In genomic region chr11:80154501-80154900, GRCm38 (mm10) we compare ENCODE assay signal across 9 mouse cellular contexts. TPM values are rescaled to one million over a fixed set of nuclear protein-coding genes. Genes with fewer than 3 reads are reported as not detected.
DNase-seq lines count a peak whose midpoint lies in the region; ATAC-seq and TF ChIP-seq lines count a peak whose summit lies in the region.
"Had no signal": no experiment of that assay in that cellular context is flagged by ENCODE, and none has a peak within 500 bp of the region (broad histone marks: within the 10 kb centered on the region; RNA-seq: fewer than 3 reads in every experiment).

No protein-coding gene starts in this region.

- WGBS in kidney, postnatal 0 days, result 28% methylated on average over 25 of the region's 25 CpGs
- WGBS in embryonic facial prominence, embryonic 12.5 days, result 27% methylated on average over 25 of the region's 25 CpGs
- 24% methylated on average over 25 of the region's 25 CpGs for WGBS in hindbrain, embryonic 15.5 days
- WGBS in midbrain, embryonic 14.5 days, result 27% methylated on average over 25 of the region's 25 CpGs

- H3K4me3 ChIP-seq in kidney, postnatal 0 days (replicated peaks; ENCODE audit: low read depth, low read length), result peak overlapping the region; percentile 54
- H3K4me3 ChIP-seq in embryonic facial prominence, embryonic 12.5 days, result peak overlapping the region; percentile 48
- H3K4me3 ChIP-seq in hindbrain, embryonic 15.5 days, result peak overlapping the region; percentile 47
- H3K4me3 ChIP-seq in midbrain, embryonic 14.5 days (replicated peaks; ENCODE audit: low read depth, low read length), result peak overlapping the region; percentile 41

- peak overlapping the region; percentile 51 for H3K9ac ChIP-seq in kidney, postnatal 0 days (ENCODE audit: low read depth, low read length)
- H3K9ac ChIP-seq in embryonic facial prominence, embryonic 12.5 days, result no peak overlapping the region
- H3K9ac ChIP-seq in hindbrain, embryonic 15.5 days, result 0 out of 2 replicates have a peak overlapping the region, but pooled peaks have one; percentile 30
- H3K9ac ChIP-seq in midbrain, embryonic 14.5 days (replicated peaks; ENCODE audit: low read length), result peak overlapping the region; percentile 34; the same call in 1 of the 2 replicates

- peak; percentile 47 for ATAC-seq in kidney, postnatal 0 days (replicated peaks; ENCODE audit: low FRiP score, low read depth)
- no peak for ATAC-seq in embryonic facial prominence, embryonic 12.5 days (ENCODE audit: insufficient number of reproducible peaks, insufficient read depth, low FRiP score, low TSS enrichment)
- ATAC-seq in hindbrain, embryonic 15.5 days (ENCODE audit: low FRiP score, low read depth), result no peak
- ATAC-seq in midbrain, embryonic 14.5 days (ENCODE audit: low FRiP score, low TSS enrichment), result no peak
- ATAC-seq: Patski had no signal

- no peak overlapping the region for H3K27ac ChIP-seq in kidney, postnatal 0 days
- no peak overlapping the region for H3K27ac ChIP-seq in embryonic facial prominence, embryonic 12.5 days
- H3K27ac ChIP-seq in hindbrain, embryonic 15.5 days (replicated peaks), result no peak overlapping the region
- H3K27ac ChIP-seq in midbrain, embryonic 14.5 days (replicated peaks; ENCODE audit: low read depth, low read length), result no peak overlapping the region

- no peaks in the 10 kb centered on the region for H3K36me3 ChIP-seq in kidney, postnatal 0 days (ENCODE audit: insufficient read depth, low read length)
- H3K36me3 ChIP-seq in embryonic facial prominence, embryonic 12.5 days, result no peaks in the 10 kb centered on the region
- no peaks in the 10 kb centered on the region for H3K36me3 ChIP-seq in hindbrain, embryonic 15.5 days
- H3K36me3 ChIP-seq in midbrain, embryonic 14.5 days (ENCODE audit: control insufficient read depth, insufficient read depth, low read length), result no peaks in the 10 kb centered on the region

- TF ChIP-seq CTCF in kidney, postnatal 0 days (IDR thresholded peaks at IDR 0.05; ENCODE audit: low read depth), result no peak

- peak overlapping the region; percentile 67 for H3K4me2 ChIP-seq in kidney, postnatal 0 days (ENCODE audit: low read length)
- peak overlapping the region; percentile 80 for H3K4me2 ChIP-seq in embryonic facial prominence, embryonic 12.5 days (replicated peaks)
- peak overlapping the region; percentile 77 for H3K4me2 ChIP-seq in hindbrain, embryonic 15.5 days
- H3K4me2 ChIP-seq in midbrain, embryonic 14.5 days (ENCODE audit: low read length), result peak overlapping the region; percentile 67

- no peak for DNase-seq in kidney, postnatal 0 days (ENCODE audit: low spot score)
- DNase-seq in kidney, postnatal 36 days, result no peak
- DNase-seq in midbrain, embryonic 14.5 days, result no peak
- DNase-seq in c-Kit-positive CD71-positive TER-119-positive erythroid progenitor cells, embryonic 14.5 days (ENCODE audit: low spot score), result no peak
- no peak for DNase-seq in kidney, adult 9 months
- DNase-seq in urinary bladder, postnatal 14 days (ENCODE audit: low spot score), result no peak

- no peaks in the 10 kb centered on the region for H3K9me3 ChIP-seq in kidney, postnatal 0 days (replicated peaks; ENCODE audit: low read length)
- H3K9me3 ChIP-seq in embryonic facial prominence, embryonic 12.5 days, result no peaks in the 10 kb centered on the region
- no peaks in the 10 kb centered on the region for H3K9me3 ChIP-seq in hindbrain, embryonic 15.5 days
- no peaks in the 10 kb centered on the region for H3K9me3 ChIP-seq in midbrain, embryonic 14.5 days (ENCODE audit: control insufficient read depth, low read length)

- H3K27me3 ChIP-seq in kidney, postnatal 0 days (ENCODE audit: insufficient read depth, low read length), result no peaks in the 10 kb centered on the region
- H3K27me3 ChIP-seq in embryonic facial prominence, embryonic 12.5 days, result peaks cover 50% of the 10 kb centered on the region
- H3K27me3 ChIP-seq in hindbrain, embryonic 15.5 days, result peaks cover 32% of the 10 kb centered on the region
- peaks cover 31% of the 10 kb centered on the region for H3K27me3 ChIP-seq in midbrain, embryonic 14.5 days (ENCODE audit: control insufficient read depth, insufficient read depth, low read length)
- H3K27me3 ChIP-seq: Patski had no signal

- H3K4me1 ChIP-seq in kidney, postnatal 0 days (replicated peaks; ENCODE audit: insufficient read depth, low read length), result 0 out of 2 replicates have a peak, but pooled peaks cover 12% of the 10 kb centered on the region
- 0 out of 2 replicates have a peak, but pooled peaks cover 7% of the 10 kb centered on the region for H3K4me1 ChIP-seq in embryonic facial prominence, embryonic 12.5 days
- peaks cover 9% of the 10 kb centered on the region for H3K4me1 ChIP-seq in hindbrain, embryonic 15.5 days (replicated peaks)
- H3K4me1 ChIP-seq in midbrain, embryonic 14.5 days (ENCODE audit: control insufficient read depth, insufficient read depth, low read length), result 0 out of 2 replicates have a peak, but pooled peaks cover 4% of the 10 kb centered on the region

RNA-seq across cellular contexts. Expression of gene Adap2, which starts 0.6 kb away (rescaled TPM):
- polyA plus RNA-seq in kidney, postnatal 0 days (2015; fragmentation: Nextera tagmentation; extraction: Ambion mirVana), result 3.6 and 4.3 TPM in 2 replicates
- 1.1 TPM in 2 replicates for polyA plus RNA-seq in embryonic facial prominence, embryonic 12.5 days (2016; fragmentation: Nextera tagmentation; extraction: Ambion mirVana)
- polyA plus RNA-seq in hindbrain, embryonic 15.5 days (2015; fragmentation: Nextera tagmentation; extraction: Ambion mirVana), result 4.1 TPM in 2 replicates
- 2.2 and 3.2 TPM in 2 replicates for polyA plus RNA-seq in midbrain, embryonic 14.5 days (2014; fragmentation: Nextera tagmentation; extraction: Ambion mirVana)

RNA-seq across cellular contexts. Expression of gene Tefm, which starts 12.5 kb away (rescaled TPM):
- 35.9 and 36.5 TPM in 2 replicates for polyA plus RNA-seq in kidney, postnatal 0 days (2015; fragmentation: Nextera tagmentation; extraction: Ambion mirVana)
- 29.1 and 32.2 TPM in 2 replicates for polyA plus RNA-seq in embryonic facial prominence, embryonic 12.5 days (2016; fragmentation: Nextera tagmentation; extraction: Ambion mirVana)
- polyA plus RNA-seq in hindbrain, embryonic 15.5 days (2015; fragmentation: Nextera tagmentation; extraction: Ambion mirVana), result 19.4 and 24.4 TPM in 2 replicates
- polyA plus RNA-seq in midbrain, embryonic 14.5 days (2014; fragmentation: Nextera tagmentation; extraction: Ambion mirVana), result 24.0 and 25.4 TPM in 2 replicates

RNA-seq across cellular contexts. Expression of gene Rnf135, which starts 29.1 kb away (rescaled TPM):
- 11.8 and 12.9 TPM in 2 replicates for polyA plus RNA-seq in kidney, postnatal 0 days (2015; fragmentation: Nextera tagmentation; extraction: Ambion mirVana)
- 7.5 and 8.0 TPM in 2 replicates for polyA plus RNA-seq in embryonic facial prominence, embryonic 12.5 days (2016; fragmentation: Nextera tagmentation; extraction: Ambion mirVana)
- 3.3 and 3.9 TPM in 2 replicates for polyA plus RNA-seq in hindbrain, embryonic 15.5 days (2015; fragmentation: Nextera tagmentation; extraction: Ambion mirVana)
- 1.5 and 3.0 TPM in 2 replicates for polyA plus RNA-seq in midbrain, embryonic 14.5 days (2014; fragmentation: Nextera tagmentation; extraction: Ambion mirVana)

RNA-seq across cellular contexts. Expression of gene Rhot1, which starts 54.3 kb away (rescaled TPM):
- polyA plus RNA-seq in kidney, postnatal 0 days (2015; fragmentation: Nextera tagmentation; extraction: Ambion mirVana), result 46.4 and 48.1 TPM in 2 replicates
- 64.6 and 65.4 TPM in 2 replicates for polyA plus RNA-seq in embryonic facial prominence, embryonic 12.5 days (2016; fragmentation: Nextera tagmentation; extraction: Ambion mirVana)
- polyA plus RNA-seq in hindbrain, embryonic 15.5 days (2015; fragmentation: Nextera tagmentation; extraction: Ambion mirVana), result 67.4 and 72.7 TPM in 2 replicates
- polyA plus RNA-seq in midbrain, embryonic 14.5 days (2014; fragmentation: Nextera tagmentation; extraction: Ambion mirVana), result 67.9 and 86.3 TPM in 2 replicates
